In genomic region chr15:82268185-82268584, GRCm38 (mm10) we compare ENCODE assay signal across 12 mouse cellular contexts. TPM values are rescaled to one million over a fixed set of nuclear protein-coding genes. Genes with fewer than 3 reads are reported as not detected.
DNase-seq lines count a peak whose midpoint lies in the region; ATAC-seq lines count a peak whose summit lies in the region.
"Had no signal": no experiment of that assay in that cellular context is flagged by ENCODE, and none has a peak within 500 bp of the region (broad histone marks: within the 10 kb centered on the region; RNA-seq: fewer than 3 reads in every experiment).

No protein-coding gene starts in this region.

- peak; percentile 63 to 81 for DNase-seq in cerebellum, postnatal 14 days
- peak; percentile 65 for DNase-seq in embryo, embryonic 11 days
- DNase-seq in heart, adult 11 months: no peak
- no peak for DNase-seq in thymus, postnatal 10 days (ENCODE audit: low spot score in 2 of 2)
- DNase-seq in gastrocnemius, postnatal 25 days: no peak

- H3K9ac ChIP-seq in hindbrain, embryonic 15.5 days: no peak overlapping the region
- H3K9ac ChIP-seq in neural tube, embryonic 12.5 days: 0 out of 2 replicates have a peak overlapping the region, but pooled peaks have one; percentile 6

- H3K36me3 ChIP-seq in hindbrain, embryonic 15.5 days: no peaks in the 10 kb centered on the region
- H3K36me3 ChIP-seq in neural tube, embryonic 12.5 days: no peaks in the 10 kb centered on the region

- peaks cover 25% of the 10 kb centered on the region for H3K4me1 ChIP-seq in hindbrain, embryonic 15.5 days (replicated peaks)
- H3K4me1 ChIP-seq in neural tube, embryonic 12.5 days: peaks cover 20% of the 10 kb centered on the region

- no peak overlapping the region for H3K4me2 ChIP-seq in hindbrain, embryonic 15.5 days
- no peak overlapping the region; the same call in 1 of the 2 replicates for H3K4me2 ChIP-seq in neural tube, embryonic 12.5 days (replicated peaks)

- H3K27ac ChIP-seq in hindbrain, embryonic 15.5 days (replicated peaks): peak overlapping the region; percentile 32; the same call in 1 of the 2 replicates
- H3K27ac ChIP-seq in neural tube, embryonic 12.5 days: no peak overlapping the region
- H3K27ac ChIP-seq: left cerebral cortex, adult 2 months had no signal

- ATAC-seq in cerebellum, adult (ENCODE audit: insufficient number of reproducible peaks, low FRiP score, low TSS enrichment): no peak
- no peak for ATAC-seq in hindbrain, embryonic 15.5 days (ENCODE audit: low FRiP score, low read depth)
- no peak for ATAC-seq in neural tube, embryonic 12.5 days (ENCODE audit: low FRiP score, low read depth)

- WGBS in hindbrain, embryonic 15.5 days: 11% methylated on average over 3 of the region's 3 CpGs
- 9% methylated on average over 3 of the region's 3 CpGs for WGBS in neural tube, embryonic 12.5 days

- H3K4me3 ChIP-seq in hindbrain, embryonic 15.5 days: no peak overlapping the region
- H3K4me3 ChIP-seq in neural tube, embryonic 12.5 days: no peak overlapping the region
- H3K4me3 ChIP-seq: left cerebral cortex, adult 2 months had no signal

- no peaks in the 10 kb centered on the region for H3K9me3 ChIP-seq in hindbrain, embryonic 15.5 days
- no peaks in the 10 kb centered on the region for H3K9me3 ChIP-seq in neural tube, embryonic 12.5 days

- no peaks in the 10 kb centered on the region for H3K27me3 ChIP-seq in hindbrain, embryonic 15.5 days
- peaks cover 10% of the 10 kb centered on the region for H3K27me3 ChIP-seq in neural tube, embryonic 12.5 days (replicated peaks)

RNA-seq across cellular contexts. Expression of gene Sept3, which starts 6.5 kb away (rescaled TPM):
- polyA plus RNA-seq in hindbrain, embryonic 15.5 days (2015; fragmentation: Nextera tagmentation; extraction: Ambion mirVana): 374 and 408 TPM in 2 replicates
- 235 and 268 TPM in 2 replicates for polyA plus RNA-seq in neural tube, embryonic 12.5 days (2016; fragmentation: Nextera tagmentation; extraction: Ambion mirVana)
- under 1 TPM; 0.54 to 1.00 TPM for total RNA-seq in gastrocnemius, postnatal 25 days (2021)
- total RNA-seq: neutrophil, adult 5-6 weeks had no signal

RNA-seq across cellular contexts. Expression of gene 1500009C09Rik, which starts 16.0 kb away (rescaled TPM):
- 15.9 and 16.6 TPM in 2 replicates for polyA plus RNA-seq in hindbrain, embryonic 15.5 days (2015; fragmentation: Nextera tagmentation; extraction: Ambion mirVana)
- 1.7 and 3.2 TPM in 2 replicates for polyA plus RNA-seq in neural tube, embryonic 12.5 days (2016; fragmentation: Nextera tagmentation; extraction: Ambion mirVana)
- not detected for total RNA-seq in gastrocnemius, postnatal 25 days (2021)
- total RNA-seq: neutrophil, adult 5-6 weeks had no signal
- polyA plus RNA-seq: lung, embryonic 16.5 days; stomach, embryonic 14.5 days had no signal

RNA-seq across cellular contexts. Expression of gene Cenpm, which starts 23.6 kb away (rescaled TPM):
- 24.0 and 25.4 TPM in 2 replicates for polyA plus RNA-seq in hindbrain, embryonic 15.5 days (2015; fragmentation: Nextera tagmentation; extraction: Ambion mirVana)
- polyA plus RNA-seq in neural tube, embryonic 12.5 days (2016; fragmentation: Nextera tagmentation; extraction: Ambion mirVana): 45.5 and 45.8 TPM in 2 replicates
- total RNA-seq in gastrocnemius, postnatal 25 days (2021): under 1 TPM in 1 of 2 experiments, not detected in 1; 0.75 TPM
- total RNA-seq: neutrophil, adult 5-6 weeks had no signal

RNA-seq across cellular contexts. Expression of gene Wbp2nl, which starts 30.6 kb away (rescaled TPM):
- polyA plus RNA-seq in hindbrain, embryonic 15.5 days (2015; fragmentation: Nextera tagmentation; extraction: Ambion mirVana): 0.10 and 0.29 TPM in 2 replicates
- not detected in 2 replicates for polyA plus RNA-seq in neural tube, embryonic 12.5 days (2016; fragmentation: Nextera tagmentation; extraction: Ambion mirVana)
- not detected for total RNA-seq in gastrocnemius, postnatal 25 days (2021)
- total RNA-seq: left cerebral cortex, adult 2 months; neutrophil, adult 5-6 weeks had no signal

RNA-seq across cellular contexts. Expression of gene Tnfrsf13c, which starts 44.0 kb away (rescaled TPM):
- polyA plus RNA-seq in hindbrain, embryonic 15.5 days (2015; fragmentation: Nextera tagmentation; extraction: Ambion mirVana): 0.37 and 0.69 TPM in 2 replicates
- polyA plus RNA-seq in neural tube, embryonic 12.5 days (2016; fragmentation: Nextera tagmentation; extraction: Ambion mirVana): 0.10 and 0.22 TPM in 2 replicates
- not detected for total RNA-seq in gastrocnemius, postnatal 25 days (2021)
- polyA plus RNA-seq: lung, embryonic 16.5 days; stomach, embryonic 14.5 days had no signal

Comparison
In these comparisons a context has a peak if more than half of its experiments do, and no peak if none do; other contexts are left out.
1. DNase-seq: peak in cerebellum, postnatal 14 days (2 of 2) and embryo, embryonic 11 days (single experiment); none in heart, adult 11 months (single experiment), thymus, postnatal 10 days (0 of 2) and gastrocnemius, postnatal 25 days (single experiment).